12 mouse cellular contexts compared by ENCODE assay signal in genomic region chr10:25677889-25678288, GRCm38 (mm10).
A peak's percentile ranks its signal among the peaks of the same experiment; 100 is the strongest.
DNase-seq lines count a peak whose midpoint lies in the region; ATAC-seq and TF ChIP-seq lines count a peak whose summit lies in the region.
"Had no signal": no experiment of that assay in that cellular context is flagged by ENCODE, and none has a peak within 500 bp of the region (broad histone marks: within the 10 kb centered on the region; RNA-seq: fewer than 3 reads in every experiment).

No protein-coding gene starts in this region.

- no peaks in the 10 kb centered on the region for H3K27me3 ChIP-seq in forebrain, postnatal 0 days (ENCODE audit: insufficient read depth, low read length)
- H3K27me3 ChIP-seq in midbrain, postnatal 0 days (ENCODE audit: insufficient read depth, low read length), result no peaks in the 10 kb centered on the region
- H3K27me3 ChIP-seq: lung, embryonic 15.5 days; stomach, embryonic 15.5 days had no signal

- TF ChIP-seq CTCF in forebrain, postnatal 0 days (IDR thresholded peaks at IDR 0.05; ENCODE audit: low read depth), result no peak
- no peak for TF ChIP-seq CTCF in midbrain, postnatal 0 days (IDR thresholded peaks at IDR 0.05)
- TF ChIP-seq CTCF in gastrocnemius, adult 2 months (IDR thresholded peaks at IDR 0.05), result no peak

- peak overlapping the region; percentile 21; the same call in 1 of the 2 replicates for H3K27ac ChIP-seq in forebrain, postnatal 0 days (ENCODE audit: low read depth, low read length)
- H3K27ac ChIP-seq in midbrain, postnatal 0 days (ENCODE audit: low read depth, low read length), result no peak overlapping the region
- H3K27ac ChIP-seq in gastrocnemius, adult 2 months, result no peak overlapping the region
- H3K27ac ChIP-seq: lung, embryonic 15.5 days; stomach, embryonic 15.5 days had no signal

- 0 out of 2 replicates have a peak, but pooled peaks cover 4% of the 10 kb centered on the region for H3K4me1 ChIP-seq in forebrain, postnatal 0 days (ENCODE audit: insufficient read depth)
- H3K4me1 ChIP-seq in midbrain, postnatal 0 days (ENCODE audit: insufficient read depth, low read length), result no peaks in the 10 kb centered on the region
- H3K4me1 ChIP-seq: lung, embryonic 15.5 days had no signal

- ATAC-seq in forebrain, postnatal 0 days, result peak; percentile 93
- peak; percentile 83 for ATAC-seq in midbrain, postnatal 0 days (ENCODE audit: low FRiP score)
- ATAC-seq in erythroid progenitor cell, adult 5-6 weeks (replicated peaks; ENCODE audit: low FRiP score, poor library complexity, severe bottlenecking), result no peak

- DNase-seq in left cerebral cortex, postnatal 14 days (ENCODE audit: low spot score in 2 of 2), result peak; percentile 47 to 77
- no peak for DNase-seq in left cerebral cortex, adult 11 months (ENCODE audit: low spot score)
- DNase-seq in ZHBTc4 (ENCODE audit: low read depth, low spot score), result peak; percentile 15
- DNase-seq in forebrain, postnatal 0 days, result peak; percentile 76
- DNase-seq in midbrain, postnatal 0 days (ENCODE audit: low spot score), result peak; percentile 85
- DNase-seq in gastrocnemius, adult 2 months, result no peak
- DNase-seq: cerebellum, adult 11-12 months; gastrocnemius, postnatal 25 days; kidney, adult 9 months had no signal

- H3K9ac ChIP-seq in forebrain, postnatal 0 days, result no peak overlapping the region
- no peak overlapping the region for H3K9ac ChIP-seq in midbrain, postnatal 0 days (replicated peaks; ENCODE audit: low read length, poor library complexity, severe bottlenecking)
- H3K9ac ChIP-seq: lung, embryonic 15.5 days; stomach, embryonic 15.5 days had no signal

- intact Hi-C loops in left cerebral cortex, postnatal 14 days (cut with DNase I), result loop anchor here (5.0 kb wide), 1 partner anchor 664 kb away; no protein-coding TSS in a partner anchor
- intact Hi-C loops in gastrocnemius, adult 2 months (cut with DNase I), result no loop called here

- no peak overlapping the region for H3K4me2 ChIP-seq in forebrain, postnatal 0 days (ENCODE audit: low read depth)
- H3K4me2 ChIP-seq in midbrain, postnatal 0 days (ENCODE audit: low read depth, low read length, poor library complexity, severe bottlenecking), result no peak overlapping the region
- H3K4me2 ChIP-seq: lung, embryonic 15.5 days; stomach, embryonic 15.5 days had no signal

- no peaks in the 10 kb centered on the region for H3K9me3 ChIP-seq in forebrain, postnatal 0 days (ENCODE audit: low read length)
- H3K9me3 ChIP-seq in midbrain, postnatal 0 days (ENCODE audit: low read length), result no peaks in the 10 kb centered on the region
- H3K9me3 ChIP-seq: lung, embryonic 15.5 days; stomach, embryonic 15.5 days had no signal

- WGBS in forebrain, postnatal 0 days, result 21% methylated on average over 1 of the region's 1 CpGs
- WGBS in midbrain, postnatal 0 days, result 9% methylated on average over 1 of the region's 1 CpGs

- H3K4me3 ChIP-seq in forebrain, postnatal 0 days (ENCODE audit: low read depth, low read length), result no peak overlapping the region
- no peak overlapping the region for H3K4me3 ChIP-seq in midbrain, postnatal 0 days (ENCODE audit: low read depth, low read length)
- H3K4me3 ChIP-seq in gastrocnemius, adult 2 months, result no peak overlapping the region
- H3K4me3 ChIP-seq: lung, embryonic 15.5 days; stomach, embryonic 15.5 days had no signal

- H3K36me3 ChIP-seq in forebrain, postnatal 0 days (ENCODE audit: insufficient read depth), result no peaks in the 10 kb centered on the region
- H3K36me3 ChIP-seq in midbrain, postnatal 0 days (ENCODE audit: insufficient read depth, low read length), result no peaks in the 10 kb centered on the region
- H3K36me3 ChIP-seq: lung, embryonic 15.5 days; stomach, embryonic 15.5 days had no signal

Comparison
In these comparisons a context has a peak if more than half of its experiments do, and no peak if none do; other contexts are left out.
1. DNase-seq: peak in left cerebral cortex, postnatal 14 days (2 of 2), ZHBTc4 (single experiment), forebrain, postnatal 0 days (single experiment) and midbrain, postnatal 0 days (single experiment); none in left cerebral cortex, adult 11 months (single experiment) and gastrocnemius, adult 2 months (single experiment).